32 mouse cellular contexts compared by ENCODE assay signal in the genomic region with DNA sequence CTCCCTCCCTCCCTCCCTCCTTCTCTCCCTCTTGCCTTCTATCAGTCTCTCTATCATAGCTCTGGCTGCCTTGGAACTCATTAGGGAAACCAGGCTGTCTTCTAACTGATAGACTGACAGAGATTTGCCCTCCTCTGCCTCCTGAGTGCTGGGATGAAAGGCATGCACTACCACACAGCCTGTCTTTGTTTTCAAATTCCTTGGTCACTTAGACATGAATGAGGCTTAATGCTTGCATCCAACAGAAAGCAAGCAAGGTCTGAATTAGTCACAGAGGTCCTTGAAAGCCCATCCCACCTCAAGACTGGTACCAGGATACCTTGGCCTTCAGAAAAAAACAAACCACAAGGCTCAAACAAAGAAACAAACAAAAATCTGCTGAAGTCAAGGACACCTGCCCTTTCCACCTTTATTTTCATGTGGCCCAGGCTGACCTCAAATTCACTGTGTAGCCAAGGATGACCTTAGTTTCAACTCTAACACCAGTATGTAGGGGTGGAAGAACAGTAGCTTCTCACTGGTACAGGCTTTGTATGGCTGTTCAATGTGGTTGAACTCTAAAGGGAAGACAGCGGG. TPM values are rescaled to one million over a fixed set of nuclear protein-coding genes. Genes with fewer than 3 reads are reported as not detected.
"Had no signal": no experiment of that assay in that cellular context is flagged by ENCODE, and none has a peak within 500 bp of the region (broad histone marks: within the 10 kb centered on the region; RNA-seq: fewer than 3 reads in every experiment).

No protein-coding gene starts in this region.

- H3K27ac ChIP-seq: heart, embryonic 10.5 days; hindbrain, embryonic 14.5 days; intestine, embryonic 15.5 days; layer of hippocampus, adult 2 months; left cerebral cortex, adult 2 months; limb, embryonic 13.5 days; limb, embryonic 15.5 days; liver, embryonic 12.5 days; liver, embryonic 14.5 days had no signal

- DNase-seq: gastrocnemius, postnatal 14 days; gastrocnemius, postnatal 36 days; heart, adult 18-20 months; heart, postnatal 10 days; heart, postnatal 36 days; kidney, adult 18-20 months; kidney, adult 8-10 months; kidney, postnatal 10 days; kidney, postnatal 25 days; kidney, postnatal 4 days; left cerebral cortex, postnatal 4 days had no signal

- H3K4me2 ChIP-seq: heart, embryonic 12.5 days; hindbrain, embryonic 14.5 days; intestine, embryonic 15.5 days; limb, embryonic 13.5 days; limb, embryonic 15.5 days; liver, embryonic 12.5 days had no signal

- H3K4me3 ChIP-seq: heart, embryonic 10.5 days; heart, embryonic 12.5 days; intestine, embryonic 15.5 days; layer of hippocampus, adult 2 months; left cerebral cortex, adult 2 months; limb, embryonic 13.5 days; limb, embryonic 15.5 days; liver, embryonic 12.5 days had no signal

- H3K36me3 ChIP-seq: heart, embryonic 10.5 days; heart, embryonic 12.5 days; intestine, embryonic 15.5 days; limb, embryonic 13.5 days; limb, embryonic 15.5 days; liver, embryonic 12.5 days had no signal

- H3K9me3 ChIP-seq: heart, embryonic 10.5 days; heart, embryonic 12.5 days; intestine, embryonic 15.5 days; limb, embryonic 13.5 days; limb, embryonic 15.5 days; liver, embryonic 12.5 days had no signal

- H3K27me3 ChIP-seq: heart, embryonic 12.5 days; intestine, embryonic 15.5 days; limb, embryonic 13.5 days; limb, embryonic 15.5 days had no signal

- H3K4me1 ChIP-seq: heart, embryonic 10.5 days; heart, embryonic 12.5 days; intestine, embryonic 15.5 days; limb, embryonic 13.5 days; limb, embryonic 15.5 days; liver, embryonic 12.5 days had no signal

- H3K9ac ChIP-seq: heart, embryonic 12.5 days; hindbrain, embryonic 14.5 days; intestine, embryonic 15.5 days; limb, embryonic 13.5 days; limb, embryonic 15.5 days; liver, embryonic 12.5 days; liver, embryonic 14.5 days had no signal

- ATAC-seq: hindbrain, embryonic 16.5 days; inflammation-experienced regulatory T-cells, adult 6 months; intestine, embryonic 15.5 days; intestine, postnatal 0 days; liver, embryonic 12.5 days had no signal

RNA-seq across cellular contexts. Expression of a gene that starts 19.0 kb away (rescaled TPM):
- polyA plus RNA-seq: gonadal fat pad, adult 2 months; heart, embryonic 10.5 days; heart, embryonic 12.5 days; heart, embryonic 14.5 days; hindbrain, embryonic 11.5 days; hindbrain, embryonic 14.5 days; hindbrain, embryonic 16.5 days; inflammation-experienced regulatory T-cells, adult 6 months; kidney, embryonic 14.5 days; kidney, embryonic 16.5 days; limb, embryonic 13.5 days; limb, embryonic 15.5 days; liver, adult 2 months had no signal

RNA-seq across cellular contexts. Expression of a gene that starts 22.1 kb away (rescaled TPM):
- polyA plus RNA-seq: gonadal fat pad, adult 2 months; heart, embryonic 10.5 days; heart, embryonic 12.5 days; heart, embryonic 14.5 days; heart, embryonic 16.5 days; hindbrain, embryonic 11.5 days; hindbrain, embryonic 14.5 days; hindbrain, embryonic 16.5 days; inflammation-experienced regulatory T-cells, adult 6 months; intestine, embryonic 15.5 days; intestine, postnatal 0 days; kidney, embryonic 14.5 days; kidney, embryonic 16.5 days; limb, embryonic 11.5 days; limb, embryonic 13.5 days; limb, embryonic 15.5 days; liver, adult 2 months; liver, embryonic 12.5 days; liver, embryonic 14.5 days had no signal

RNA-seq across cellular contexts. Expression of a gene that starts 32.3 kb away (rescaled TPM):
- polyA plus RNA-seq: gonadal fat pad, adult 2 months; heart, embryonic 10.5 days; heart, embryonic 12.5 days; heart, embryonic 14.5 days; heart, embryonic 16.5 days; hindbrain, embryonic 11.5 days; hindbrain, embryonic 14.5 days; hindbrain, embryonic 16.5 days; inflammation-experienced regulatory T-cells, adult 6 months; intestine, embryonic 15.5 days; intestine, postnatal 0 days; kidney, embryonic 14.5 days; kidney, embryonic 16.5 days; limb, embryonic 11.5 days; limb, embryonic 13.5 days; limb, embryonic 15.5 days; liver, adult 2 months; liver, embryonic 12.5 days; liver, embryonic 14.5 days had no signal
